Mouse (Mus musculus) forebrain, embryonic 11.5 days (tissue): Measurements from ENCODE around the gene Nxpe3. TPM values are rescaled to one million over a fixed set of nuclear protein-coding genes. Genes with fewer than 3 reads are reported as not detected.
"Not testable (repeated sequence)": the region's sequence is repeated elsewhere in the genome, so short reads cannot be mapped to it uniquely, and the experiment has no call there.

Source experiments
- ATAC-seq: fragments of 200-750 bp; cut with Nextera tagmentation; replicated peaks from 2 replicates; pipeline ENCODE4 v1.8.0; 2017; ENCODE audit warnings: moderate TSS enrichment; ENCODE audit not compliant: low FRiP score
- DNase-seq: peaks from one replicate; pipeline ENCODE4 v3.0.0-alpha.2; 2017; ENCODE audit warnings: low spot score
- H3K27ac ChIP-seq: fragments of 300-500 bp; sonication (generic); 2 replicates; pipeline ENCODE4 v1.5.1; 2014; ENCODE audit warnings: low read depth, low read length
- H3K27me3 ChIP-seq: fragments of 300-500 bp; sonication (generic); 2 replicates; pipeline ENCODE4 v1.6.1; 2014; ENCODE audit warnings: mild to moderate bottlenecking, low read length, mixed read lengths; ENCODE audit not compliant: control insufficient read depth, insufficient read depth
- H3K36me3 ChIP-seq: fragments of 300-500 bp; sonication (generic); 2 replicates; pipeline ENCODE4 v1.6.1; 2014; ENCODE audit warnings: mild to moderate bottlenecking, low read length, moderate library complexity, mixed read lengths; ENCODE audit not compliant: control insufficient read depth, insufficient read depth
- H3K4me1 ChIP-seq: fragments of 300-500 bp; sonication (generic); replicated peaks from 2 replicates; pipeline ENCODE4 v1.6.1; 2014; ENCODE audit warnings: low read length, mixed read lengths; ENCODE audit not compliant: control insufficient read depth, insufficient read depth
- H3K4me2 ChIP-seq: fragments of 300-500 bp; sonication (generic); 2 replicates; pipeline ENCODE4 v1.6.1; 2014; ENCODE audit warnings: low read depth, mild to moderate bottlenecking, low read length, moderate library complexity, mixed read lengths; ENCODE audit not compliant: severe bottlenecking
- H3K4me3 ChIP-seq: fragments of 300-500 bp; sonication (generic); 2 replicates; pipeline ENCODE4 v1.5.1; 2014; ENCODE audit warnings: low read depth, low read length
- H3K9ac ChIP-seq: fragments of 300-500 bp; sonication (generic); 2 replicates; pipeline ENCODE4 v1.6.1; 2014; ENCODE audit warnings: low read length
- H3K9me3 ChIP-seq: fragments of 300-500 bp; sonication (generic); 2 replicates; pipeline ENCODE4 v1.6.1; 2016; ENCODE audit warnings: low read length, mixed read lengths; ENCODE audit not compliant: control insufficient read depth
- WGBS: fragments of 180-500 bp; shearing (Covaris S2); extraction: QIAGEN DNeasy Blood & Tissue Kit; methylation state at CpG from one replicate; pipeline ENCODE4 v1.1.7; 2014; 5-methylcytosine and 5-hydroxymethylcytosine counted together
- polyA plus RNA-seq: library from polyadenylated mRNA; unstranded; fragments of >200 nt; fragmentation: Nextera tagmentation; extraction: Ambion mirVana; gene quantifications from 2 replicates; pipeline ENCODE4 v1.2.1, GENCODE M21; 2014

Nxpe3 gene
- polyA plus RNA-seq, 1 experiment from 2014 or later = 1.2 TPM

- H3K9me3 ChIP-seq = no peaks in the 10 kb centered on the region
- 81% methylated on average over 6 of the region's 6 CpGs for WGBS
- ATAC-seq = no peak
- no peak for DNase-seq
- H3K4me3 ChIP-seq = no peak overlapping the region
- H3K9ac ChIP-seq = no peak overlapping the region
- no peak overlapping the region for H3K27ac ChIP-seq
- H3K4me2 ChIP-seq = no peak overlapping the region
- H3K36me3 ChIP-seq = no peaks in the 10 kb centered on the region
- no peaks in the 10 kb centered on the region for H3K27me3 ChIP-seq
- no peaks in the 10 kb centered on the region for H3K4me1 ChIP-seq
Measured at GRCm38 (mm10) chr16:55876025-55876424, 19.1 kb downstream of the Nxpe3 start.

DNA sequence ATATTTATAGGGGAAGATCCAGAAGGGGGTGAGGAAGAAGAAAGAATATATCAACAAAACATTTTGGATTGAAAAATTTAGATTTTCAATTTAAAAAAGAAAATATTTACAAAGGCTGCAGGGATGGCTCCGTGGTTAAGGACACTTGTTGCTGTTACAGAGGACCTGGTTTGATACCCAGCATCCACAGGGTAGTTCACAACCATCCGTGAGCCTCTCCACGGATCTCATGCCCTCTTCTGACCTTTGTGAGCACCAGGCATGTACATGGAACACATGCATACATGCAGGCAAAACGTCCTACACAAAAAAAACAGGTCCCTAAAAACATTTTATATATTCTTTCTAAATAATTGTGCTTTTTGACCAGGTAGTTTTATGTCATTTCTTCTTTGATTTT is 31.3 kb downstream of the Nxpe3 start:
- no peak overlapping the region for H3K4me2 ChIP-seq
- no peak overlapping the region for H3K4me3 ChIP-seq
- no peaks in the 10 kb centered on the region; the same call in 1 of the 2 replicates for H3K36me3 ChIP-seq
- H3K9ac ChIP-seq = no peak overlapping the region
- H3K27ac ChIP-seq = no peak overlapping the region
- H3K4me1 ChIP-seq = no peaks in the 10 kb centered on the region
- 64% methylated on average over 4 of the region's 4 CpGs for WGBS
- ATAC-seq (no peak), DNase-seq (no peak)
- H3K27me3 ChIP-seq = no peaks in the 10 kb centered on the region
- H3K9me3 ChIP-seq = no peaks in the 10 kb centered on the region

- Histone ChIP-seq H3K4me1 (no peaks in the 10 kb centered on the region), H3K4me3 (no peak overlapping the region), H3K4me2 (no peak overlapping the region), H3K9me3 (no peaks in the 10 kb centered on the region), H3K36me3 (no peaks in the 10 kb centered on the region; the same call in 1 of the 2 replicates), H3K9ac (no peak overlapping the region), H3K27ac (no peak overlapping the region), H3K27me3 (no peaks in the 10 kb centered on the region)
- ATAC-seq (peak; percentile 63), DNase-seq (peak; percentile 76)
- WGBS = 30% methylated on average over 7 of the region's 7 CpGs
Measured at GRCm38 (mm10) chr16:55863149-55863815, 31.8 kb downstream of the Nxpe3 start.

DNA sequence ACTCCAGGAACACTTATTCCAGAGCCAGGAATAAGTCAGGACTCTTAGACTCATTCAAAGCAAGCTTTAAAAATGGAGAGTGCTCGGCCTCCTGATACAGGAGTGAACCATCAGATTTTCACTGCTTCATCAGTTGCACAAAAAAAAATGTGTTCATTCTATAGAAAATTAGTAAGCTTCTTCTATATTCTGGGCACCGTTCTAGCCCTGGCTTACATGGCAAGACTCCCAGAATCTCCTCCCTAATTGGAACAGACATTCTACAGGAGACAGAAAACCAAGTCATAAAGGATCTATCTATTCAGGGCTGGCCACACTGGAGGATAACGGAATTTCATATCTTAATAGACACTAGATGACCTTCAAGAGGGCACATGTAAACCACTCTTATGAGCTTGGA is 34.0 kb downstream of the Nxpe3 start:
- H3K27ac ChIP-seq = no peak overlapping the region
- H3K36me3 ChIP-seq = no peaks in the 10 kb centered on the region; the same call in 1 of the 2 replicates
- no peak overlapping the region for H3K4me3 ChIP-seq
- ATAC-seq = no peak
- no peaks in the 10 kb centered on the region for H3K9me3 ChIP-seq
- WGBS = 87% methylated on average over 3 of the region's 3 CpGs
- DNase-seq = no peak
- no peaks in the 10 kb centered on the region for H3K27me3 ChIP-seq
- no peaks in the 10 kb centered on the region for H3K4me1 ChIP-seq
- H3K4me2 ChIP-seq = no peak overlapping the region
- H3K9ac ChIP-seq = no peak overlapping the region

DNA sequence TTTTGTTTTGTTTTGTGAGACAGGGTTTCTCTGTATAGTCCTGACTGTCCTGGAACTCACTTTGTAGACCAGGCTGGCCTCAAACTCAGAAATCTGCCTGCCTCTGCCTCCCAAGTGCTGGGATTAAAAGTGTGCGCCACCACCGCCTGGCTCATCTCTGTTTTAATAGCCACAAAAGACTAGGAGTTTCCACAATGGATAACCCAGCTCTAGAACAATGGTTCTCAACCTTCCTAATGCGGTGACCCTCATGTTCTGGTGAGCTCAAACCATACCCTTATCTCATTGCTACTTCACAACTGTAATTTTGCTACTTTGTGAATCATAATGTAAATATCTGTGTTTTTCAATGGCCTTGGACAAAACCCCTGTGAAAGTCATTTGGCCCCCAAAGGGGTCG is 35.7 kb downstream of the Nxpe3 start:
- DNase-seq, H3K27me3 ChIP-seq, H3K36me3 ChIP-seq, H3K4me2 ChIP-seq, ATAC-seq, H3K4me3 ChIP-seq, H3K4me1 ChIP-seq, H3K27ac ChIP-seq, H3K9me3 ChIP-seq, H3K9ac ChIP-seq: not testable (repeated sequence)
- WGBS = 87% methylated on average over 4 of the region's 4 CpGs

- Histone ChIP-seq H3K27me3 (no peaks in the 10 kb centered on the region), H3K9ac (no peak overlapping the region), H3K36me3 (no peaks in the 10 kb centered on the region), H3K4me2 (no peak overlapping the region), H3K4me3 (no peak overlapping the region), H3K9me3 (no peaks in the 10 kb centered on the region), H3K27ac (no peak overlapping the region), H3K4me1 (no peaks in the 10 kb centered on the region)
- no peak for ATAC-seq
- WGBS = 64% methylated on average over 6 of the region's 6 CpGs
- peak; percentile 69 for DNase-seq
Measured at GRCm38 (mm10) chr16:55858465-55858864, 36.6 kb downstream of the Nxpe3 start.

DNA sequence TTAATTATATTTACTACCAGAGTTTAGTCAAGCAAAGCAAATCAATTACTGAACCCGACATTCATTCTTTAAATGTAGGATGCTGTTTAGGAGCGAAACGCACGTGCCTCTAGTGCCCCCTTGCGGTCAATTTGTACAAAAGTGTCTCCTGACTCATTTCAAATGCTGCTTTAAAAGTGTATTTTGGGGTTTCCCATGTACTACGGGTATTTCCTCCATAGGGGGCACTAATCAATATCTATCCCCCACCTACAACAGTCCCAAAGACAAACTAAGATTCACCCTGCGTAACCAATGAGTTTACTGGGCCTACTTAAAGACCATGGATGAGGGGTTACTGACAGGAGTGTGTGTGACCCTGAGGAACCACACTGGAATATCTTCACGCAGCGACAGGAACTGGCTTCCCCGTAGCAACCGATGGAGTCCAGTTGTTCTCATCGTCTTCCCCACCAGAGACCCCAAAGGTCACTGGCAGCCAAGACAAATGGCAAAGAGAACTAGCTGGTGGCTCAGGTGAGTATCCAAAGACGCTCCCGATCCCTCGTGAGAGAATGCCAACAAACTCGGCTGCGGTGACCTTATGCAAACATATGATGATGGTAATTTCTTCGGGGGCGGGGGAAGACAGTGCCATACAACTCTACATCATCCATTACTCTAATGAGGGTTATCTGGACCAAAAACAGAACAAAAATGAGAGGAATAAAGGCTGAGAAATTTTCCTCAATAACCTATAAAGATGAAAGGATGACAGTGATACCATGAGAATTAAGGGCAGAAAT is 42.0 kb downstream of the Nxpe3 start:
- ATAC-seq (peak; percentile 74), DNase-seq (peak; percentile 76)
- H3K9ac ChIP-seq = no peak overlapping the region
- H3K36me3 ChIP-seq = no peaks in the 10 kb centered on the region
- H3K27me3 ChIP-seq = no peaks in the 10 kb centered on the region
- no peaks in the 10 kb centered on the region for H3K4me1 ChIP-seq
- no peaks in the 10 kb centered on the region for H3K9me3 ChIP-seq
- H3K27ac ChIP-seq = no peak overlapping the region
- H3K4me3 ChIP-seq = no peak overlapping the region
- H3K4me2 ChIP-seq = no peak overlapping the region
- 59% methylated on average over 19 of the region's 19 CpGs for WGBS

DNA sequence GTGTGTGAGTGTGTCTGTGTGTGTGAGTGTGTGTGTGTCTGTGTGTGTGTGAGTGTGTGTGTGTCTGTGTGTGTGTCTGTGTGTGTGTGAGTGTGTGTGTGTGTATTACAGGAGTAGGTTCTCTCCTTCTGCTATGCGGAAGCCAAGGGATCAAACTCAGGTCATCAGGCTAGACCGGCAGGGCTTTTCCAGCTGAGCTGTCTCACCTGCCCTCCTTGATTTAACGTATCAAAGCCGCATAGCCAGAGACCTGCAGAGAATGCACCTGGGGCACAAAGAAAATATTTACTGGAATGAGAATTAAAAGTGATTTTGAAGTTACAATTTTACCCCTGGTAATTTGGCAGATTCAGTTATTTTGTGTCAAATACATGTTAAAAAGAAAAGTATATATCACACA is 42.6 kb downstream of the Nxpe3 start:
- no peak for ATAC-seq
- DNase-seq = no peak
- H3K27me3 ChIP-seq = no peaks in the 10 kb centered on the region

More for the DNA sequence above, 42.6 kb downstream of the Nxpe3 start:
- no peaks in the 10 kb centered on the region for H3K36me3 ChIP-seq
- no peaks in the 10 kb centered on the region for H3K9me3 ChIP-seq
- WGBS = 51% methylated on average over 4 of the region's 4 CpGs
- H3K4me2 ChIP-seq = no peak overlapping the region
- no peaks in the 10 kb centered on the region for H3K4me1 ChIP-seq
- no peak overlapping the region for H3K4me3 ChIP-seq
- no peak overlapping the region for H3K27ac ChIP-seq
- no peak overlapping the region for H3K9ac ChIP-seq
